Mouse (Mus musculus) C2C12 (cell line): Measurements from ENCODE around the gene Cpn1. TPM values are rescaled to one million over a fixed set of nuclear protein-coding genes. Genes with fewer than 3 reads are reported as not detected.

Source experiments
- H3K27me3 ChIP-seq: one replicate; pipeline ENCODE4 v1.6.1; 2011; ENCODE audit not compliant: control insufficient read depth, insufficient read depth, insufficient read length
- H3K36me3 ChIP-seq: one replicate; pipeline ENCODE4 v1.6.1; 2011; ENCODE audit not compliant: control insufficient read depth, insufficient read depth
- H3K4me3 ChIP-seq: one replicate; pipeline ENCODE4 v1.5.1; 2011; ENCODE audit warnings: mild to moderate bottlenecking, control low read depth; ENCODE audit not compliant: poor library complexity, insufficient read depth, severe bottlenecking
- H3K79me2 ChIP-seq: one replicate; pipeline ENCODE4 v1.6.1; 2011; ENCODE audit not compliant: control insufficient read depth, insufficient read depth
- H3K79me3 ChIP-seq: one replicate; pipeline ENCODE4 v1.6.1; 2011; ENCODE audit warnings: low read depth, control low read depth
- H3ac ChIP-seq: one replicate; pipeline ENCODE3; 2011; ENCODE audit warnings: low read depth; ENCODE audit not compliant: control insufficient read depth, insufficient read length
- CEBPB ChIP-seq: IDR thresholded peaks from one replicate; pipeline ENCODE4 v1.6.1; 2011; ENCODE audit warnings: low read depth, mild to moderate bottlenecking, control low read depth, moderate library complexity
- CTCF ChIP-seq: IDR thresholded peaks from one replicate; pipeline ENCODE4 v1.5.1; 2011; ENCODE audit not compliant: control insufficient read depth, insufficient read depth, insufficient read length
- FOSL1 ChIP-seq: IDR thresholded peaks from one replicate; pipeline ENCODE4 v1.8.0; 2011; ENCODE audit warnings: mild to moderate bottlenecking, low read length; ENCODE audit not compliant: poor library complexity, insufficient read depth, severe bottlenecking
- MAX ChIP-seq: IDR thresholded peaks from one replicate; pipeline ENCODE4 v1.6.1; 2011; ENCODE audit warnings: mild to moderate bottlenecking, control low read depth
- MYOD1 ChIP-seq: IDR thresholded peaks from one replicate; pipeline ENCODE4 v1.6.1; 2011; ENCODE audit warnings: low read depth; ENCODE audit not compliant: control insufficient read depth, insufficient read length
- MYOG ChIP-seq: IDR thresholded peaks from one replicate; pipeline ENCODE4 v1.6.1; 2011; ENCODE audit not compliant: control insufficient read depth, insufficient read length; ENCODE audit errors: extremely low read depth
- USF1 ChIP-seq: IDR thresholded peaks from one replicate; pipeline ENCODE4 v1.6.1; 2011; ENCODE audit warnings: low read depth, mild to moderate bottlenecking, control low read depth, moderate library complexity
- polyA plus RNA-seq: library from polyadenylated mRNA; unstranded; fragments of >200 nt; fragmentation: generic; extraction: Trizol; gene quantifications from one replicate; pipeline ENCODE4 v1.2.1, GENCODE M21; 2012; ENCODE audit warnings: missing spikeins

Cpn1 gene
- polyA plus RNA-seq, 1 experiment = 0.09 TPM

- Histone ChIP-seq H3K79me2 (peaks cover 16% of the 10 kb centered on the region), H3K4me3 (no peak overlapping the region), H3K27me3 (peaks cover 3% of the 10 kb centered on the region), H3K36me3 (no peaks in the 10 kb centered on the region), H3ac (no peak overlapping the region), H3K79me3 (peaks cover 7% of the 10 kb centered on the region)
- no peak for TF ChIP-seq MYOD1
- TF ChIP-seq MAX = no peak
- TF ChIP-seq FOSL1 = no peak
- no peak for TF ChIP-seq CEBPB
- no peak for TF ChIP-seq CTCF
- no peak for TF ChIP-seq MYOG
- TF ChIP-seq USF1 = no peak
These were observed 43.3 kb downstream of the Cpn1 start for GRCm38 (mm10) chr19:43943076-43943475.

GRCm38 (mm10) chr19:43939769-43940689 lies 46.3 kb downstream of the Cpn1 start, which contains the start of gene Dnmbp:
TSS of gene Dnmbp (minus strand) at chr19:43940191.
- Histone ChIP-seq H3K27me3 (no peaks in the 10 kb centered on the region), H3ac (peak within 1 kb of the TSS; percentile 97), H3K79me3 (peaks cover 12% of the 10 kb centered on the region), H3K4me3 (peak within 1 kb of the TSS; percentile 52), H3K36me3 (no peaks in the 10 kb centered on the region), H3K79me2 (peaks cover 26% of the 10 kb centered on the region)
- peak; percentile 95 for TF ChIP-seq CTCF
- no peak for TF ChIP-seq FOSL1

GRCm38 (mm10) chr19:43939171-43939768 lies 47.1 kb downstream of the Cpn1 start:
- H3ac ChIP-seq = peak overlapping the region; percentile 97
- H3K79me2 ChIP-seq = peaks cover 26% of the 10 kb centered on the region
- H3K4me3 ChIP-seq = peak overlapping the region; percentile 52
- no peak for TF ChIP-seq MYOD1
- TF ChIP-seq CTCF = no peak
- TF ChIP-seq MAX = no peak
- TF ChIP-seq MYOG = no peak
- TF ChIP-seq USF1 = no peak
- TF ChIP-seq FOSL1 = no peak
- no peak for TF ChIP-seq CEBPB
- H3K27me3 ChIP-seq = no peaks in the 10 kb centered on the region
- H3K79me3 ChIP-seq = peaks cover 12% of the 10 kb centered on the region
- no peaks in the 10 kb centered on the region for H3K36me3 ChIP-seq

- Histone ChIP-seq H3K79me2 (peaks cover 26% of the 10 kb centered on the region), H3ac (peak overlapping the region; percentile 6), H3K36me3 (no peaks in the 10 kb centered on the region), H3K27me3 (no peaks in the 10 kb centered on the region), H3K79me3 (peaks cover 12% of the 10 kb centered on the region), H3K4me3 (no peak overlapping the region)
- no peak for TF ChIP-seq MYOD1
- no peak for TF ChIP-seq FOSL1
- no peak for TF ChIP-seq MAX
- TF ChIP-seq USF1 = no peak
- TF ChIP-seq MYOG = no peak
- TF ChIP-seq CEBPB = no peak
- TF ChIP-seq CTCF = no peak
These were observed 48.0 kb downstream of the Cpn1 start for GRCm38 (mm10) chr19:43938355-43938754.

- TF ChIP-seq MYOD1 = no peak
- no peak for TF ChIP-seq MYOG
- TF ChIP-seq CTCF = no peak
- no peak for TF ChIP-seq CEBPB
- no peak for TF ChIP-seq MAX
- TF ChIP-seq USF1 = no peak
- TF ChIP-seq FOSL1 = no peak
- no peak overlapping the region for H3ac ChIP-seq
These were observed 55.4 kb downstream of the Cpn1 start for GRCm38 (mm10) chr19:43930926-43931325.

More at GRCm38 (mm10) chr19:43930926-43931325, 55.4 kb downstream of the Cpn1 start:
- H3K27me3 ChIP-seq = no peaks in the 10 kb centered on the region
- H3K79me2 ChIP-seq = peaks cover 16% of the 10 kb centered on the region
- peaks cover 5% of the 10 kb centered on the region for H3K79me3 ChIP-seq
- H3K36me3 ChIP-seq = no peaks in the 10 kb centered on the region
- H3K4me3 ChIP-seq = no peak overlapping the region
